Mouse (Mus musculus) forebrain, embryonic 16.5 days (tissue): ENCODE measurements around the gene 5330417H12Rik. TPM values are rescaled to one million over a fixed set of nuclear protein-coding genes. Genes with fewer than 3 reads are reported as not detected.

Experiments used
- ATAC-seq: fragments of 200-750 bp; cut with Nextera tagmentation; 2 replicates; pipeline ENCODE4 v1.8.0; 2017; ENCODE audit warnings: mild to moderate bottlenecking, moderate library complexity
- H3K27ac ChIP-seq: fragments of 300-500 bp; sonication (generic); 2 replicates; pipeline ENCODE4 v1.5.1; 2014; ENCODE audit warnings: low read length, control low read depth
- H3K27me3 ChIP-seq: fragments of 300-500 bp; sonication (generic); replicated peaks from 2 replicates; pipeline ENCODE4 v1.6.1; 2014; ENCODE audit warnings: low read length; ENCODE audit not compliant: control insufficient read depth, insufficient read depth
- H3K36me3 ChIP-seq: fragments of 300-500 bp; sonication (generic); 2 replicates; pipeline ENCODE4 v1.6.1; 2014; ENCODE audit not compliant: control insufficient read depth, insufficient read depth
- H3K4me1 ChIP-seq: fragments of 300-500 bp; sonication (generic); replicated peaks from 2 replicates; pipeline ENCODE4 v1.6.1; 2014; ENCODE audit warnings: low read length; ENCODE audit not compliant: control insufficient read depth, insufficient read depth
- H3K4me2 ChIP-seq: fragments of 300-500 bp; sonication (generic); 2 replicates; pipeline ENCODE4 v1.6.1; 2014; ENCODE audit warnings: mild to moderate bottlenecking, low read length, control low read depth
- H3K4me3 ChIP-seq: fragments of 300-500 bp; sonication (generic); replicated peaks from 2 replicates; pipeline ENCODE4 v1.5.1; 2014; ENCODE audit warnings: mild to moderate bottlenecking, low read length, control low read depth
- H3K9ac ChIP-seq: fragments of 300-500 bp; sonication (generic); replicated peaks from 2 replicates; pipeline ENCODE4 v1.6.1; 2014; ENCODE audit warnings: low read depth, low read length, control low read depth
- H3K9me3 ChIP-seq: fragments of 300-500 bp; sonication (generic); 2 replicates; pipeline ENCODE4 v1.6.1; 2016; ENCODE audit warnings: low read length; ENCODE audit not compliant: control insufficient read depth
- WGBS: fragments of 180-500 bp; shearing (Covaris S2); extraction: QIAGEN DNeasy Blood & Tissue Kit; methylation state at CpG from one replicate; pipeline ENCODE4 v1.1.7; 2014; 5-methylcytosine and 5-hydroxymethylcytosine counted together
- polyA plus RNA-seq: library from polyadenylated mRNA; unstranded; fragments of >200 nt; fragmentation: Nextera tagmentation; extraction: Ambion mirVana; gene quantifications from 2 replicates; pipeline ENCODE4 v1.2.1, GENCODE M21; 2015

5330417H12Rik gene
- polyA plus RNA-seq, 1 experiment from 2014 or later, result not detected

- peak overlapping the region; percentile 60 for H3K9ac ChIP-seq
- WGBS, result under 1% methylated on average over 16 of the region's 16 CpGs
- H3K9me3 ChIP-seq, result no peaks in the 10 kb centered on the region
- H3K27me3 ChIP-seq, result 0 out of 2 replicates have a peak, but pooled peaks cover 4% of the 10 kb centered on the region
- peak overlapping the region; percentile 61 for H3K4me3 ChIP-seq
- peaks cover 8% of the 10 kb centered on the region for H3K4me1 ChIP-seq
- H3K36me3 ChIP-seq, result no peaks in the 10 kb centered on the region
- peak; percentile 82 for ATAC-seq
- H3K27ac ChIP-seq, result no peak overlapping the region
- H3K4me2 ChIP-seq, result peak overlapping the region; percentile 99
Measured at GRCm38 (mm10) chr7:107594325-107594856, 30.6 kb downstream of the 5330417H12Rik start.

GRCm38 (mm10) chr7:107593904-107594303 lies 31.1 kb downstream of the 5330417H12Rik start:
- H3K9ac ChIP-seq, result no peak overlapping the region
- H3K4me3 ChIP-seq, result no peak overlapping the region
- no peaks in the 10 kb centered on the region for H3K36me3 ChIP-seq
- no peak overlapping the region; the same call in 1 of the 2 replicates for H3K4me2 ChIP-seq
- no peaks in the 10 kb centered on the region for H3K9me3 ChIP-seq
- H3K27ac ChIP-seq, result no peak overlapping the region
- peaks cover 8% of the 10 kb centered on the region for H3K4me1 ChIP-seq
- H3K27me3 ChIP-seq, result 0 out of 2 replicates have a peak, but pooled peaks cover 4% of the 10 kb centered on the region
- 32% methylated on average over 7 of the region's 7 CpGs for WGBS
- ATAC-seq, result no peak

GRCm38 (mm10) chr7:107592641-107593040 lies 32.3 kb downstream of the 5330417H12Rik start:
- 6% methylated on average over 2 of the region's 2 CpGs for WGBS
- ATAC-seq, result no peak
- H3K9ac ChIP-seq, result no peak overlapping the region

GRCm38 (mm10) chr7:107574276-107574675 lies 50.7 kb downstream of the 5330417H12Rik start:
- Histone ChIP-seq H3K4me2 (no peak overlapping the region), H3K36me3 (no peaks in the 10 kb centered on the region), H3K4me1 (no peaks in the 10 kb centered on the region), H3K27me3 (no peaks in the 10 kb centered on the region), H3K9me3 (no peaks in the 10 kb centered on the region), H3K4me3 (no peak overlapping the region), H3K27ac (no peak overlapping the region), H3K9ac (no peak overlapping the region)
- ATAC-seq, result no peak
- WGBS, result 67% methylated on average over 3 of the region's 3 CpGs

More at GRCm38 (mm10) chr7:107592641-107593040, 32.3 kb downstream of the 5330417H12Rik start:
- 0 out of 2 replicates have a peak, but pooled peaks cover 4% of the 10 kb centered on the region for H3K27me3 ChIP-seq
- H3K9me3 ChIP-seq, result no peaks in the 10 kb centered on the region
- H3K4me2 ChIP-seq, result no peak overlapping the region
- H3K4me1 ChIP-seq, result peaks cover 8% of the 10 kb centered on the region
- H3K27ac ChIP-seq, result no peak overlapping the region
- H3K4me3 ChIP-seq, result no peak overlapping the region
- H3K36me3 ChIP-seq, result no peaks in the 10 kb centered on the region

Other genes starting within 250 kb of the 5330417H12Rik start
- 2.6 and 4.5 TPM in 2 replicates for gene Olfml1, start 57.7 kb downstream of the 5330417H12Rik start, polyA plus RNA-seq
- gene Ppfibp2, start 30.0 kb downstream of the 5330417H12Rik start, polyA plus RNA-seq, result 1.5 and 1.7 TPM in 2 replicates
- gene Cyb5r2, start 132.9 kb upstream of the 5330417H12Rik start, polyA plus RNA-seq, result 0.18 TPM in 1 of 2 replicates, not detected in the other
- not detected in 2 replicates for gene Ovch2, start 176.0 kb upstream of the 5330417H12Rik start, polyA plus RNA-seq
- gene Olfr467, start 187.1 kb upstream of the 5330417H12Rik start, polyA plus RNA-seq, result not detected in 2 replicates
- gene Olfr469, start 200.4 kb upstream of the 5330417H12Rik start, polyA plus RNA-seq, result not detected in 2 replicates
- not detected in 2 replicates for gene Olfr470, start 222.3 kb upstream of the 5330417H12Rik start, polyA plus RNA-seq